Mouse (Mus musculus): ENCODE measurements around the gene Atf6.

Atf6 gene

GRCm38 (mm10) chr1:170884390-170884789 is 16.8 kb upstream of the Atf6 start:
- DNase-seq (ENCODE audit: low read depth, low spot score), result no peak

- no peak for DNase-seq (ENCODE audit: low read depth, low spot score)
Observed at GRCm38 (mm10) chr1:170882915-170883485, 15.4 kb upstream of the Atf6 start.

GRCm38 (mm10) chr1:170876906-170877305 is 9.3 kb upstream of the Atf6 start:
- no peak for DNase-seq (ENCODE audit: low read depth, low spot score)

- no peak for DNase-seq (ENCODE audit: low read depth, low spot score)
Observed at GRCm38 (mm10) chr1:170875676-170876075, 8.1 kb upstream of the Atf6 start.

- no peak for DNase-seq (ENCODE audit: low read depth, low spot score)
Observed at GRCm38 (mm10) chr1:170871961-170872360, 4.4 kb upstream of the Atf6 start.

- no peak for DNase-seq (ENCODE audit: low read depth, low spot score)
Observed at GRCm38 (mm10) chr1:170871402-170871801, 3.8 kb upstream of the Atf6 start.

- DNase-seq (ENCODE audit: low read depth, low spot score), result no peak
Observed at GRCm38 (mm10) chr1:170868905-170869283, 1.3 kb upstream of the Atf6 start.

GRCm38 (mm10) chr1:170868107-170868904 is 735 bp upstream of the Atf6 start:
- DNase-seq (ENCODE audit: low read depth, low spot score), result peak; percentile 70

- DNase-seq (ENCODE audit: low read depth, low spot score), result no peak
Observed at GRCm38 (mm10) chr1:170866992-170867690, 430 bp downstream of the Atf6 start.

- no peak for DNase-seq (ENCODE audit: low read depth, low spot score)
Observed at GRCm38 (mm10) chr1:170865406-170865805, 2.2 kb downstream of the Atf6 start.

- no peak for DNase-seq (ENCODE audit: low read depth, low spot score)
Observed at GRCm38 (mm10) chr1:170864754-170865153, 2.8 kb downstream of the Atf6 start.

- DNase-seq (ENCODE audit: low read depth, low spot score), result no peak
Observed at GRCm38 (mm10) chr1:170864234-170864633, 3.3 kb downstream of the Atf6 start.

- DNase-seq (ENCODE audit: low read depth, low spot score), result no peak
Observed at GRCm38 (mm10) chr1:170863033-170863432, 4.5 kb downstream of the Atf6 start.

GRCm38 (mm10) chr1:170862435-170862717 is 5.2 kb downstream of the Atf6 start:
- DNase-seq (ENCODE audit: low read depth, low spot score), result no peak

GRCm38 (mm10) chr1:170861671-170862434 is 5.7 kb downstream of the Atf6 start:
- no peak for DNase-seq (ENCODE audit: low read depth, low spot score)

GRCm38 (mm10) chr1:170858872-170859271 is 8.7 kb downstream of the Atf6 start:
- DNase-seq (ENCODE audit: low read depth, low spot score), result no peak

GRCm38 (mm10) chr1:170857369-170857768 is 10.2 kb downstream of the Atf6 start:
- DNase-seq (ENCODE audit: low read depth, low spot score), result no peak

- no peak for DNase-seq (ENCODE audit: low read depth, low spot score)
Observed at GRCm38 (mm10) chr1:170855056-170855760, 12.4 kb downstream of the Atf6 start.

GRCm38 (mm10) chr1:170853604-170854003 is 14.0 kb downstream of the Atf6 start:
- no peak for DNase-seq (ENCODE audit: low read depth, low spot score)

GRCm38 (mm10) chr1:170850637-170851624 is 16.6 kb downstream of the Atf6 start:
- DNase-seq (ENCODE audit: low read depth, low spot score), result no peak
